Mouse (Mus musculus) E14TG2a.4 (cell line): ENCODE data around the gene Tmem182.

Experiments
- CTCF ChIP-seq: conservative IDR thresholded peaks from 2 replicates; pipeline ENCODE4 v1.5.1; 2014; ENCODE audit warnings: low read length
- POU5F1 ChIP-seq: IDR thresholded peaks from 2 replicates; pipeline ENCODE4 v1.6.1; 2014; ENCODE audit warnings: low read length, borderline replicate concordance

GRCm38 (mm10) chr1:40890246-40890645 lies 84.8 kb downstream of the Tmem182 start:
- TF ChIP-seq CTCF: no peak
- TF ChIP-seq POU5F1: no peak
